Mouse (Mus musculus) small intestine, adult 2 months (tissue): Measurements from ENCODE around the gene Luc7l. TPM values are rescaled to one million over a fixed set of nuclear protein-coding genes. Genes with fewer than 3 reads are reported as not detected.

Source experiments
- H3K27ac ChIP-seq: fragments of 200-500 bp; 2 replicates; pipeline ENCODE4 v1.5.1; 2012; ENCODE audit warnings: low read depth, low read length, control low read depth, inconsistent platforms; ENCODE audit not compliant: insufficient read depth
- H3K27me3 ChIP-seq: fragments of 200-500 bp; 2 replicates; pipeline ENCODE4 v1.6.1; 2012; ENCODE audit warnings: mild to moderate bottlenecking, moderate library complexity, low read length, inconsistent platforms; ENCODE audit not compliant: control insufficient read depth, insufficient read depth
- H3K36me3 ChIP-seq: fragments of 200-500 bp; 2 replicates; pipeline ENCODE4 v1.6.1; 2012; ENCODE audit warnings: mild to moderate bottlenecking, low read length, control low read depth, inconsistent platforms; ENCODE audit not compliant: control insufficient read depth, insufficient read depth
- H3K4me1 ChIP-seq: fragments of 200-500 bp; 2 replicates; pipeline ENCODE4 v1.6.1; 2012; ENCODE audit warnings: low read length, inconsistent platforms, mixed read lengths; ENCODE audit not compliant: control insufficient read depth, insufficient read depth, insufficient read length
- H3K4me3 ChIP-seq: fragments of 200-500 bp; 2 replicates; pipeline ENCODE4 v1.5.1; 2012; ENCODE audit warnings: low read depth, mild to moderate bottlenecking, control low read depth, inconsistent platforms, low read length, moderate library complexity
- CTCF ChIP-seq: fragments of 200-500 bp; IDR thresholded peaks from 2 replicates; pipeline ENCODE4 v1.5.1; 2012; ENCODE audit warnings: low read depth, mild to moderate bottlenecking, control low read depth, inconsistent platforms, low read length, moderate library complexity, mixed read lengths; ENCODE audit not compliant: insufficient replicate concordance, insufficient read length; ENCODE audit errors: extremely low read depth
- POLR2A ChIP-seq: fragments of 200-500 bp; IDR thresholded peaks from 2 replicates; pipeline ENCODE4 v1.6.1; 2012; ENCODE audit warnings: low read depth, mild to moderate bottlenecking, control low read depth, inconsistent platforms, low read length, moderate library complexity
- WGBS: fragments of 180-500 bp; shearing (Covaris S2); methylation state at CpG from one replicate; pipeline ENCODE4 v1.1.7; 2018; 5-methylcytosine and 5-hydroxymethylcytosine counted together
- polyA plus RNA-seq: library from polyadenylated mRNA; depleted of rRNA; stranded (reverse); fragments of >200 nt; gene quantifications from 2 replicates; pipeline ENCODE4 v1.2.3, GENCODE M21; 2012

The Luc7l gene
- polyA plus RNA-seq, 1 experiment: 6.9 TPM

- H3K27me3 ChIP-seq: no peaks in the 10 kb centered on the region
- no peak overlapping the region for H3K4me3 ChIP-seq
- H3K4me1 ChIP-seq: peaks cover 21% of the 10 kb centered on the region
- TF ChIP-seq POLR2A (no peak), CTCF (no peak)
- peak overlapping the region; percentile 95 for H3K27ac ChIP-seq
- peaks cover 1% of the 10 kb centered on the region; the same call in 1 of the 2 replicates for H3K36me3 ChIP-seq
- 37% methylated on average over 2 of the region's 2 CpGs for WGBS
Observed at GRCm38 (mm10) chr17:26239551-26239950, 13.1 kb upstream of the Luc7l start.

GRCm38 (mm10) chr17:26240120-26240790 is 12.4 kb upstream of the Luc7l start:
- Histone ChIP-seq H3K27me3 (no peaks in the 10 kb centered on the region), H3K4me1 (peaks cover 17% of the 10 kb centered on the region; the same call in 1 of the 2 replicates), H3K27ac (peak overlapping the region; percentile 95), H3K4me3 (no peak overlapping the region), H3K36me3 (peaks cover 1% of the 10 kb centered on the region; the same call in 1 of the 2 replicates)
- no peak for TF ChIP-seq POLR2A
- no peak for TF ChIP-seq CTCF
- WGBS: 25% methylated on average over 6 of the region's 6 CpGs

GRCm38 (mm10) chr17:26240990-26241389 is 11.7 kb upstream of the Luc7l start:
- 0 out of 2 replicates have a peak, but pooled peaks have one; percentile 26 for TF ChIP-seq POLR2A
- no peak for TF ChIP-seq CTCF
- WGBS: 34% methylated on average over 6 of the region's 6 CpGs
- H3K27ac ChIP-seq: peak overlapping the region; percentile 95

GRCm38 (mm10) chr17:26243471-26244100 is 9.1 kb upstream of the Luc7l start:
- TF ChIP-seq CTCF (peak; percentile 43; the same call in 1 of the 2 replicates), POLR2A (no peak)
- peak overlapping the region; percentile 94 for H3K27ac ChIP-seq
- H3K4me3 ChIP-seq: peak overlapping the region; percentile 84
- WGBS: 1% methylated on average over 32 of the region's 32 CpGs
- H3K36me3 ChIP-seq: peaks cover 1% of the 10 kb centered on the region; the same call in 1 of the 2 replicates
- peaks cover 5% of the 10 kb centered on the region; the same call in 1 of the 2 replicates for H3K4me1 ChIP-seq
- H3K27me3 ChIP-seq: no peaks in the 10 kb centered on the region

More at GRCm38 (mm10) chr17:26240990-26241389, 11.7 kb upstream of the Luc7l start:
- no peaks in the 10 kb centered on the region for H3K27me3 ChIP-seq
- peaks cover 16% of the 10 kb centered on the region; the same call in 1 of the 2 replicates for H3K4me1 ChIP-seq
- H3K36me3 ChIP-seq: peaks cover 1% of the 10 kb centered on the region; the same call in 1 of the 2 replicates
- peak overlapping the region; percentile 3; the same call in 1 of the 2 replicates for H3K4me3 ChIP-seq

GRCm38 (mm10) chr17:26244101-26244841 is 8.4 kb upstream of the Luc7l start, which contains the start of gene Fam234a:
Fam234a (minus strand) TSS chr17:26244242.
- Histone ChIP-seq H3K27me3 (no peaks in the 10 kb centered on the region), H3K4me3 (peak within 1 kb of the TSS; percentile 84), H3K27ac (peak within 1 kb of the TSS; percentile 94), H3K36me3 (no peaks in the 10 kb centered on the region), H3K4me1 (peaks cover 3% of the 10 kb centered on the region; the same call in 1 of the 2 replicates)
- 7% methylated on average over 33 of the region's 33 CpGs for WGBS
- no peak for TF ChIP-seq CTCF
- peak; percentile 84 for TF ChIP-seq POLR2A

GRCm38 (mm10) chr17:26251886-26252538 is 684 bp upstream of the Luc7l start:
- H3K27ac ChIP-seq: no peak overlapping the region
- peaks cover 5% of the 10 kb centered on the region; the same call in 1 of the 2 replicates for H3K4me1 ChIP-seq
- H3K36me3 ChIP-seq: peaks cover 8% of the 10 kb centered on the region
- no peak overlapping the region for H3K4me3 ChIP-seq
- TF ChIP-seq POLR2A (no peak), CTCF (no peak)
- WGBS: 43% methylated on average over 4 of the region's 4 CpGs
- no peaks in the 10 kb centered on the region for H3K27me3 ChIP-seq
